Comparison of ENCODE assay signal across 8 mouse cellular contexts in genomic region chr11:32533482-32534261, GRCm38 (mm10). TPM values are rescaled to one million over a fixed set of nuclear protein-coding genes. Genes with fewer than 3 reads are reported as not detected.
A peak's percentile ranks its signal among the peaks of the same experiment; 100 is the strongest.
DNase-seq lines count a peak whose midpoint lies in the region; ATAC-seq and TF ChIP-seq lines count a peak whose summit lies in the region.

No protein-coding gene starts in this region.

- no peaks in the 10 kb centered on the region for H3K9me3 ChIP-seq in ES-E14 (ENCODE audit: control insufficient read depth, insufficient read depth, low read depth, low read length)
- H3K9me3 ChIP-seq in hindbrain, embryonic 10.5 days = no peaks in the 10 kb centered on the region
- H3K9me3 ChIP-seq in limb, embryonic 11.5 days (ENCODE audit: control insufficient read depth, low read length) = no peaks in the 10 kb centered on the region
- H3K9me3 ChIP-seq in midbrain, embryonic 11.5 days (ENCODE audit: control insufficient read depth, low read length) = no peaks in the 10 kb centered on the region

- in situ Hi-C loops in ES-E14 (cut with MboI; ENCODE audit: low sequenced_read_pairs in 2 of 2, unreplicated experiment in 2 of 2) = no loop called here

- H3K4me3 ChIP-seq in C2C12 (ENCODE audit: insufficient read depth, poor library complexity, severe bottlenecking) (peak overlapping the region; percentile 90), ES-E14 (ENCODE audit: insufficient read depth in 1 of 2, low read depth in 1 of 2, low read length in 2 of 2, poor library complexity in 1 of 2, severe bottlenecking in 1 of 2) (peak overlapping the region; percentile 72 to 96)
- H3K4me3 ChIP-seq in hindbrain, embryonic 10.5 days = peak overlapping the region; percentile 73
- H3K4me3 ChIP-seq in limb, embryonic 11.5 days (ENCODE audit: low read depth, low read length) = peak overlapping the region; percentile 67
- peak overlapping the region; percentile 59 for H3K4me3 ChIP-seq in midbrain, embryonic 11.5 days (ENCODE audit: low read depth, low read length)

- no peaks in the 10 kb centered on the region for H3K27me3 ChIP-seq in C2C12 (ENCODE audit: control insufficient read depth, insufficient read depth, insufficient read length)
- peaks cover 59% of the 10 kb centered on the region for H3K27me3 ChIP-seq in hindbrain, embryonic 10.5 days (ENCODE audit: insufficient read depth, poor library complexity, severe bottlenecking)
- peaks cover 5% of the 10 kb centered on the region; the same call in 1 of the 2 replicates for H3K27me3 ChIP-seq in limb, embryonic 11.5 days (ENCODE audit: control insufficient read depth, insufficient read depth, low read length)
- H3K27me3 ChIP-seq in midbrain, embryonic 11.5 days (ENCODE audit: control insufficient read depth, insufficient read depth, low read length) = peaks cover 21% of the 10 kb centered on the region

- H3K4me2 ChIP-seq in limb, embryonic 11.5 days (ENCODE audit: low read depth, severe bottlenecking) = peak overlapping the region; percentile 93
- H3K4me2 ChIP-seq in midbrain, embryonic 11.5 days = peak overlapping the region; percentile 99

- DNase-seq in ES-E14 (ENCODE audit: low read depth, low spot score) = peak; percentile 51
- peak; percentile 47 for DNase-seq in embryo, embryonic 11 days
- no peak for DNase-seq in hindbrain, embryonic 10.5 days (ENCODE audit: low spot score)
- peak; percentile 43 for DNase-seq in limb, embryonic 11.5 days (ENCODE audit: low spot score)
- DNase-seq in midbrain, embryonic 11.5 days (ENCODE audit: low spot score, missing footprints) = peak; percentile 96
- peak; percentile 34 to 55 for DNase-seq in spleen, postnatal 14 days (ENCODE audit: low spot score in 2 of 2)
- no peak for DNase-seq in ovary, adult 18-20 months (ENCODE audit: low spot score)

- WGBS in hindbrain, embryonic 10.5 days = 1% methylated on average over 24 of the region's 24 CpGs
- WGBS in limb, embryonic 11.5 days = under 1% methylated on average over 24 of the region's 24 CpGs
- under 1% methylated on average over 24 of the region's 24 CpGs for WGBS in midbrain, embryonic 11.5 days

- H3K79me2 ChIP-seq in C2C12 (ENCODE audit: control insufficient read depth, insufficient read depth) = peaks cover 53% of the 10 kb centered on the region

- H3K79me3 ChIP-seq in C2C12 (ENCODE audit: low read depth) = peaks cover 43% of the 10 kb centered on the region

- H3K27ac ChIP-seq in ES-E14 (ENCODE audit: insufficient read depth, low read depth, low read length, poor library complexity, severe bottlenecking) = no peak overlapping the region
- peak overlapping the region; percentile 84 for H3K27ac ChIP-seq in hindbrain, embryonic 10.5 days
- no peak overlapping the region for H3K27ac ChIP-seq in limb, embryonic 11.5 days (replicated peaks; ENCODE audit: low read depth, low read length)
- H3K27ac ChIP-seq in midbrain, embryonic 11.5 days (ENCODE audit: low read depth, low read length) = no peak overlapping the region

- no peak for TF ChIP-seq CTCF in C2C12 (IDR thresholded peaks at IDR 0.05; ENCODE audit: control insufficient read depth, insufficient read depth, insufficient read length)

- H3K36me3 ChIP-seq in C2C12 (ENCODE audit: control insufficient read depth, insufficient read depth) (no peaks in the 10 kb centered on the region), ES-E14 (ENCODE audit: control insufficient read depth, insufficient read depth, low read length, poor library complexity, severe bottlenecking) (no peaks in the 10 kb centered on the region)
- H3K36me3 ChIP-seq in hindbrain, embryonic 10.5 days = 0 out of 2 replicates have a peak, but pooled peaks cover under 1% of the 10 kb centered on the region
- H3K36me3 ChIP-seq in limb, embryonic 11.5 days (ENCODE audit: control insufficient read depth, insufficient read depth, low read length) = no peaks in the 10 kb centered on the region
- H3K36me3 ChIP-seq in midbrain, embryonic 11.5 days (ENCODE audit: control insufficient read depth, insufficient read depth, low read length) = no peaks in the 10 kb centered on the region

- peak; percentile 41 for ATAC-seq in limb, embryonic 11.5 days (ENCODE audit: insufficient number of reproducible peaks, low FRiP score, low TSS enrichment, low read depth)
- ATAC-seq in midbrain, embryonic 11.5 days (ENCODE audit: low FRiP score) = peak; percentile 62; the same call in 1 of the 2 replicates

- peaks cover 3 to 6% of the 10 kb centered on the region in 2 experiments; a peak in 2 of 4 replicates for H3K4me1 ChIP-seq in ES-E14 (ENCODE audit: control insufficient read depth in 2 of 2, insufficient read depth in 2 of 2, low read length in 2 of 2, poor library complexity in 1 of 2)
- H3K4me1 ChIP-seq in hindbrain, embryonic 10.5 days (replicated peaks) = peaks cover 57% of the 10 kb centered on the region
- 0 out of 2 replicates have a peak, but pooled peaks cover 7% of the 10 kb centered on the region for H3K4me1 ChIP-seq in limb, embryonic 11.5 days (ENCODE audit: control insufficient read depth, insufficient read depth, low read length)
- peaks cover 7% of the 10 kb centered on the region for H3K4me1 ChIP-seq in midbrain, embryonic 11.5 days (ENCODE audit: control insufficient read depth, insufficient read depth, low read length)

- H3K9ac ChIP-seq in ES-E14 (ENCODE audit: insufficient read depth, low read depth, low read length, poor library complexity, severe bottlenecking) = peak overlapping the region; percentile 82
- peak overlapping the region; percentile 52 for H3K9ac ChIP-seq in limb, embryonic 11.5 days (ENCODE audit: low read length)
- H3K9ac ChIP-seq in midbrain, embryonic 11.5 days (ENCODE audit: low read length) = peak overlapping the region; percentile 72

- peak overlapping the region; percentile 85 for H3ac ChIP-seq in C2C12 (ENCODE audit: control insufficient read depth, insufficient read length, low read depth)

TF ChIP-seq in C2C12, 6 proteins besides CTCF, POLR2A, EP300 and RAD21:
- TF ChIP-seq MYOG (IDR thresholded peaks at IDR 0.05; ENCODE audit: control insufficient read depth, extremely low read depth, insufficient read length) (no peak), CEBPB (IDR thresholded peaks at IDR 0.05; ENCODE audit: low read depth) (no peak), MYOD1 (IDR thresholded peaks at IDR 0.05; ENCODE audit: control insufficient read depth, insufficient read length, low read depth) (no peak), MAX (IDR thresholded peaks at IDR 0.05) (peak; percentile 87), USF1 (IDR thresholded peaks at IDR 0.05; ENCODE audit: low read depth) (peak; percentile 74), FOSL1 (IDR thresholded peaks at IDR 0.05; ENCODE audit: insufficient read depth, low read length, poor library complexity, severe bottlenecking) (no peak)
TF ChIP-seq in C2C12: peak in this region for 2.

TF ChIP-seq in ES-E14, 5 proteins besides CTCF, POLR2A, EP300 and RAD21:
- no peak for TF ChIP-seq ZC3H11A (IDR thresholded peaks at IDR 0.05; ENCODE audit: borderline replicate concordance, low read depth, low read length)
- TF ChIP-seq MAFK (IDR thresholded peaks at IDR 0.05; ENCODE audit: insufficient read depth, low read depth, low read length) = no peak
- TF ChIP-seq HCFC1 (IDR thresholded peaks at IDR 0.05; ENCODE audit: borderline replicate concordance, insufficient read depth, low read length) = no peak
- TF ChIP-seq ZNF384 (IDR thresholded peaks at IDR 0.05; ENCODE audit: low read depth, low read length) = no peak
- TF ChIP-seq CHD2 (IDR thresholded peaks at IDR 0.05; ENCODE audit: low read depth, low read length) = no peak
TF ChIP-seq in ES-E14: peak in this region for 0.

RNA-seq across cellular contexts. Expression of gene Stk10, which starts 0.6 kb away (rescaled TPM):
- 8.2 TPM for polyA plus RNA-seq in C2C12 (2012; fragmentation: generic; extraction: Trizol)
- 8.3 and 9.8 TPM in 2 replicates for total RNA-seq in ES-E14 (2012; rRNA removed)
- 3.0 TPM in 2 replicates for polyA plus RNA-seq in hindbrain, embryonic 10.5 days (2016; fragmentation: Nextera tagmentation; extraction: Ambion mirVana)
- 1.8 and 2.0 TPM in 2 replicates for polyA plus RNA-seq in limb, embryonic 11.5 days (2014; fragmentation: Nextera tagmentation; extraction: Ambion mirVana)
- polyA plus RNA-seq in midbrain, embryonic 11.5 days (2014; fragmentation: Nextera tagmentation; extraction: Ambion mirVana) = 0.58 and 0.67 TPM in 2 replicates

RNA-seq across cellular contexts. Expression of gene Efcab9, which starts 1.8 kb away (rescaled TPM):
- polyA plus RNA-seq in C2C12 (2012; fragmentation: generic; extraction: Trizol) = 0.14 TPM
- total RNA-seq in ES-E14 (2012; rRNA removed) = 0.32 and 0.40 TPM in 2 replicates
- 0.45 TPM in 1 of 2 replicates, not detected in the other for polyA plus RNA-seq in hindbrain, embryonic 10.5 days (2016; fragmentation: Nextera tagmentation; extraction: Ambion mirVana)
- polyA plus RNA-seq in limb, embryonic 11.5 days (2014; fragmentation: Nextera tagmentation; extraction: Ambion mirVana) = not detected in 2 replicates
- polyA plus RNA-seq in midbrain, embryonic 11.5 days (2014; fragmentation: Nextera tagmentation; extraction: Ambion mirVana) = 0.23 TPM in 1 of 2 replicates, not detected in the other

Comparison
In these comparisons a context has a peak if more than half of its experiments do, and no peak if none do; other contexts are left out.
1. DNase-seq: peak in ES-E14 (single experiment), embryo, embryonic 11 days (single experiment), limb, embryonic 11.5 days (single experiment), midbrain, embryonic 11.5 days (single experiment) and spleen, postnatal 14 days (2 of 2); none in hindbrain, embryonic 10.5 days (single experiment) and ovary, adult 18-20 months (single experiment).
2. Peak in every context shown above with its lines, with median percentiles within 50 percentile points of each other: H3K4me3 ChIP-seq and H3K9ac ChIP-seq.